12 mouse cellular contexts compared by ENCODE assay signal in the genomic region with DNA sequence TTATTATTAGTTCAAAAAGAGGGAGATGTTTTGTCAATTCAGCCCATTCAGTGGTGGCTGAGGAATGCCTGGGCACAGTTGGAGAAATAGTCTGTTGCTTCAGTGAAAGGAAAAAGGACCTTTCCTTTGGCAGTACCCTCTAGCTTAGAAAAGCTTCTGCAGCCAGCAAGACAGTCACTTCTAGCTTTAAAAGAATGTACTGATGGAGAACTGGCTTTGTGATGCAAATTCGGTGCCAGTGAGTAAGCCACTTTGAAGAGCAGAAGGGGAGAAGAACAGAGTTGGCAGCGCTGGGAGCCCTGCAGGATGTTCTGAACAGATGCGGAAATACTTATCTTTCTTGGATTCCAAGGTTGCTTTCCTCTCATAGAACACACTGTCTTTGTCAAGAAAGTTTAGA.
DNase-seq lines count a peak whose midpoint lies in the region; TF ChIP-seq lines count a peak whose summit lies in the region.
"Had no signal": no experiment of that assay in that cellular context is flagged by ENCODE, and none has a peak within 500 bp of the region (broad histone marks: within the 10 kb centered on the region; RNA-seq: fewer than 3 reads in every experiment).

No protein-coding gene starts in this region.

- TF ChIP-seq POLR2A in cortical plate, adult 2 months (IDR thresholded peaks at IDR 0.05; ENCODE audit: extremely low read depth, insufficient read depth, low read length): no peak

- TF ChIP-seq CTCF in cortical plate, adult 2 months (IDR thresholded peaks at IDR 0.05; ENCODE audit: extremely low read depth, insufficient read depth, low read length): no peak

- peak; percentile 4 for DNase-seq in heart, adult 18-20 months
- DNase-seq in heart, postnatal 25 days (ENCODE audit: low spot score): no peak
- DNase-seq in layer of hippocampus, postnatal 14 days (ENCODE audit: low spot score in 2 of 2): peak; percentile 21 to 68
- peak; percentile 43 for DNase-seq in right cerebral cortex, postnatal 25 days
- no peak for DNase-seq in kidney, adult 8-10 months
- DNase-seq in ovary, postnatal 10 days (ENCODE audit: low spot score): no peak
- no peak for DNase-seq in embryo, embryonic 9.5 days (ENCODE audit: extremely low spot score)
- DNase-seq: kidney, postnatal 14 days had no signal

- no peak overlapping the region for H3K4me3 ChIP-seq in cortical plate, adult 2 months (ENCODE audit: insufficient read depth, low read length)
- H3K4me3 ChIP-seq: hindbrain, embryonic 13.5 days; liver, embryonic 15.5 days; neural tube, embryonic 15.5 days had no signal

- H3K4me1 ChIP-seq in cortical plate, adult 2 months (ENCODE audit: control insufficient read depth, insufficient read depth, low read length): peaks cover 6% of the 10 kb centered on the region; the same call in 1 of the 2 replicates
- H3K4me1 ChIP-seq: hindbrain, embryonic 13.5 days; liver, embryonic 15.5 days; neural tube, embryonic 15.5 days had no signal

- 0 out of 2 replicates have a peak overlapping the region, but pooled peaks have one; percentile 35 for H3K27ac ChIP-seq in cortical plate, adult 2 months (ENCODE audit: insufficient read depth, low read length)
- H3K27ac ChIP-seq: hindbrain, embryonic 13.5 days; liver, embryonic 15.5 days; neural tube, embryonic 15.5 days had no signal

- intact Hi-C loops in heart, postnatal 25 days (cut with DNase I): no loop called here

Comparison
In these comparisons a context has a peak if more than half of its experiments do, and no peak if none do; other contexts are left out.
1. DNase-seq: peak in heart, adult 18-20 months (2 of 2), layer of hippocampus, postnatal 14 days (2 of 2) and right cerebral cortex, postnatal 25 days (single experiment); none in heart, postnatal 25 days (single experiment), kidney, adult 8-10 months (0 of 2), ovary, postnatal 10 days (single experiment) and embryo, embryonic 9.5 days (single experiment).